Mouse (Mus musculus) embryonic facial prominence, embryonic 13.5 days (tissue): Measurements from ENCODE around the gene Tle2. TPM values are rescaled to one million over a fixed set of nuclear protein-coding genes. Genes with fewer than 3 reads are reported as not detected.

Source experiments
- ATAC-seq: fragments of 200-750 bp; cut with Nextera tagmentation; 2 replicates; pipeline ENCODE4 v1.8.0; 2017; ENCODE audit warnings: low read depth; ENCODE audit not compliant: insufficient number of reproducible peaks, insufficient read depth, low FRiP score, low TSS enrichment
- H3K27ac ChIP-seq: fragments of 300-500 bp; sonication (generic); 2 replicates; pipeline ENCODE4 v1.5.1; 2015; ENCODE audit warnings: moderate library complexity, mild to moderate bottlenecking, inconsistent platforms
- H3K27me3 ChIP-seq: fragments of 300-500 bp; sonication (generic); 2 replicates; pipeline ENCODE4 v1.6.1; 2015; ENCODE audit warnings: mild to moderate bottlenecking, inconsistent platforms
- H3K36me3 ChIP-seq: fragments of 300-500 bp; sonication (generic); 2 replicates; pipeline ENCODE4 v1.6.1; 2015; ENCODE audit warnings: mild to moderate bottlenecking, inconsistent platforms
- H3K4me1 ChIP-seq: fragments of 300-500 bp; sonication (generic); 2 replicates; pipeline ENCODE4 v1.6.1; 2015; ENCODE audit warnings: inconsistent platforms
- H3K4me2 ChIP-seq: fragments of 300-500 bp; sonication (generic); 2 replicates; pipeline ENCODE4 v1.6.1; 2015; ENCODE audit warnings: moderate library complexity, mild to moderate bottlenecking, inconsistent platforms
- H3K4me3 ChIP-seq: fragments of 300-500 bp; sonication (generic); 2 replicates; pipeline ENCODE4 v1.5.1; 2015; ENCODE audit warnings: mild to moderate bottlenecking, inconsistent platforms
- H3K9ac ChIP-seq: fragments of 300-500 bp; sonication (generic); 2 replicates; pipeline ENCODE4 v1.6.1; 2015; ENCODE audit warnings: mild to moderate bottlenecking, inconsistent platforms
- H3K9me3 ChIP-seq: fragments of 300-500 bp; sonication (generic); 2 replicates; pipeline ENCODE4 v1.6.1; 2016; ENCODE audit warnings: inconsistent platforms
- WGBS: fragments of 180-500 bp; shearing (Covaris S2); methylation state at CpG from one replicate; pipeline ENCODE4 v1.1.7; 2015; ENCODE audit warnings: mixed read lengths; 5-methylcytosine and 5-hydroxymethylcytosine counted together
- polyA plus RNA-seq: library from polyadenylated mRNA; unstranded; fragments of >200 nt; fragmentation: Nextera tagmentation; extraction: Ambion mirVana; gene quantifications from 2 replicates; pipeline ENCODE4 v1.2.1, GENCODE M21; 2015

Tle2 gene
- polyA plus RNA-seq, 1 experiment from 2014 or later, result 71.4 TPM

DNA sequence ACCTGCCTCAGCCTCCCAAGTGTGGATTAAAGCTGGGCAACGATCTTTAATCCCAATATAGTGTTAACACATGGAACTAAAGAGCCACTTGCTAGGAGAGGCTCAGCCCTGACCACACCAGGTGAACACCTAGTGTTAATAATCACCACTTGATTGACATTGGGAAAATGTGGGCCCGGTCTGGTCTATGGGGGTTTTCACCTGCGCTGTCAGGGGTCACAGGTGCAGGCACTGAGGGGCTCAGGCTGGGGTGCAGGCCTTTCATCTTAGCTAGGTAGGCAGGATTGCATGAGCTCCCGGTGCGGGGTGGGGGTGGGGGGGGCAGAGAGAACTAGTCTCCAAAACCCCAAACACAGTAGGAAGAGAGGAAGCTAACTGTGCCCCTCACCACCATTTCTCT is 25.3 kb downstream of the Tle2 start:
- Histone ChIP-seq H3K27me3 (0 out of 2 replicates have a peak, but pooled peaks cover 9% of the 10 kb centered on the region), H3K9ac (no peak overlapping the region), H3K27ac (no peak overlapping the region), H3K4me3 (no peak overlapping the region), H3K9me3 (no peaks in the 10 kb centered on the region), H3K4me2 (no peak overlapping the region), H3K36me3 (no peaks in the 10 kb centered on the region), H3K4me1 (peaks cover 69% of the 10 kb centered on the region)
- 64% methylated on average over 5 of the region's 5 CpGs for WGBS
- no peak for ATAC-seq

DNA sequence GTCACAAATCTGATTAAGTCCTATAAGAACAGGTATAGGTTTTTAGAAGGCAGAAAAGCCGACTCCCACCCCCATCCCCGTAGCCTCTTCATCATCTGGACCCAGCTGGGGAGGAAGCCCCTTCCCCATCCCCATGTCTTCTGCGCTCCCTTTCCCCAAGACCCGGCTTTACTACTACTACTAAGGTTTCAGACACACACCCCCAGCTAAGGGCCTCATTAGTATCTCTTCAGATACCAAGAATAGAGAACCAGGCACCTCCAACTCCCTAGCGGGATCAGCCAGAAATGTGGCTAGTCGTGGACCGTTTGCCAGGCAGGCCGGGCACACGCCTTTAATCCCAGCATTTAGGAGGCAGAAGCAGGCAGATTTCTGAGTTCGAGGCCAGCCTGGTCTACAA is 25.7 kb downstream of the Tle2 start:
- Histone ChIP-seq H3K4me3 (no peak overlapping the region), H3K4me1 (peaks cover 70% of the 10 kb centered on the region), H3K27me3 (0 out of 2 replicates have a peak, but pooled peaks cover 4% of the 10 kb centered on the region), H3K9ac (no peak overlapping the region), H3K36me3 (no peaks in the 10 kb centered on the region), H3K9me3 (no peaks in the 10 kb centered on the region), H3K27ac (peak overlapping the region; percentile 81), H3K4me2 (peak overlapping the region; percentile 61; the same call in 1 of the 2 replicates)
- no peak for ATAC-seq
- 42% methylated on average over 10 of the region's 10 CpGs for WGBS

DNA sequence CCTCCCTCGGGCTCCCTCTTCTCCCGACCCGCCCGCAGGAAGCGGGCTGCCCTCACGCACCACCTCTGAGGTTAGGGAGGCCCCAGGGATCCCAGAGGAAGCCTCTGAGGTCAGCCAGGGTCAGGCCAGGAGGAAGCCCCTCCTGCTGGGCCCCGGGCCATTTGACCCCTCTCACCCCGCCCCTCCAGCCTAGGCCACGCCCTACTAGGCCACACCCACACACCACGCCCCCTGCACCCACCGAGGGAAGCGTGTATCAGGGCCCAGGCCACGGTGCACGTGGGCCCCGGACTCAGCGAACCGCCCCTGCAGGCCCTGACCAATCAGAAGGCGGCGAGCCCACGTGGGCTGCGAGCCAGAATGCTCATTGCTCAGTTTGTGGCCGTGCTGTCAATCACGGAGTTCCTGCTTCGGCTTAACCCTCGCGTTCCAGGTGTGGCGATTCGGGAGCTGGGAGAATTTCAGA is 26.4 kb downstream of the Tle2 start, which contains the start of gene Tle6:
TSS of gene Tle6 (minus strand) at position 336 of the 466 bp plus-strand sequence.
- ATAC-seq, result peak; percentile 82
- no peaks in the 10 kb centered on the region for H3K36me3 ChIP-seq
- H3K4me3 ChIP-seq, result peak within 1 kb of the TSS; percentile 35
- H3K27me3 ChIP-seq, result no peaks in the 10 kb centered on the region
- no peaks in the 10 kb centered on the region for H3K9me3 ChIP-seq
- H3K4me1 ChIP-seq, result peaks cover 70% of the 10 kb centered on the region
- peak within 1 kb of the TSS; percentile 61 for H3K4me2 ChIP-seq
- peak within 1 kb of the TSS; percentile 81 for H3K27ac ChIP-seq
- WGBS, result under 1% methylated on average over 28 of the region's 28 CpGs
- H3K9ac ChIP-seq, result peak within 1 kb of the TSS; percentile 47; the same call in 1 of the 2 replicates

DNA sequence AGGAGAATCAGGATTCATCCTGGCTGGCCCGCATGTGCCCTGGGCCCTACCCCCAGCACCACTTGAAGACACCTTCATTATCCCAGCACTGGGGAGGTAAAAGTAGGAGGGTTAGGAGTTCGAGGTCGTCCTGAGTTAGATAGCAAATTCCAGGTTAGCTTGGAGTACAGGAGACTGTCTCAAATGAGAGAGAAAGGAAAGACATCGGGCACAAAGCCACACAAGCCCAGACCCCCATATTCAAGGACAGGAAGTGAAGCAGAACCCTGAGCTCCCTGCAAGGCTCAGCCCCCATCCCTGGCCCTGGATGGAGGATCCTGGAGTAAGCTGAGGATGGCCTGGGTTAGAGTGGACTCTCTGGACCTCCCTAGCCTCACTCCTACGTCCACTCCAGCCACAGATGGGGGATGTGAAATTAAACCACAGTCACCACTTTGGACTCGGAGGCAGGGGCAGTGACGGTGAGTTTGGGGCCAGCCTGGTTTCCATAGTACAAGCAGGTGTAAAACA is 27.1 kb downstream of the Tle2 start:
- Histone ChIP-seq H3K9ac (peak overlapping the region; percentile 47; the same call in 1 of the 2 replicates), H3K9me3 (no peaks in the 10 kb centered on the region), H3K4me1 (peaks cover 64% of the 10 kb centered on the region), H3K36me3 (no peaks in the 10 kb centered on the region), H3K27me3 (no peaks in the 10 kb centered on the region), H3K27ac (peak overlapping the region; percentile 81), H3K4me2 (peak overlapping the region; percentile 61), H3K4me3 (0 out of 2 replicates have a peak overlapping the region, but pooled peaks have one; percentile 35)
- 13% methylated on average over 7 of the region's 7 CpGs for WGBS
- no peak for ATAC-seq

DNA sequence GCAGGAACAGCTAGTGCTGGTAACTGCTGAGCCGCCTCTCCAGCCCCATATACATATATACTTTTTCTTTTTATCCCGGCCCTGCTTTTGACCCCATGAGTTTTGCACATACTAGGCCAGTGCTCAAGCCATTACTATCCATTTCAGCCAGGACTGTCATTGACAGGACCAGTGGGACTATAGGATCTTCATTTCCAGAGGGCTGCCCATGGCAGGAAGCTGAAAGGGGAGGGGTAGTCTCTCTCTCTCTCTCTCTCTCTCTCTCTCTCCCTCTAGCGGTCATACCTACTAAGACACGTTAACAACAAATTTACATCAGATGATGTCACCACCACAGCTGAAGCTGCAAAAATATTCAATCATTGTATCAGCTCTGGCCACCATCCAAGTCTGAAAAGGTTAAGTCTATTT is 28.4 kb downstream of the Tle2 start:
- Histone ChIP-seq H3K9ac (no peak overlapping the region), H3K4me1 (peaks cover 57% of the 10 kb centered on the region), H3K27me3 (no peaks in the 10 kb centered on the region), H3K4me2 (no peak overlapping the region), H3K4me3 (no peak overlapping the region), H3K36me3 (no peaks in the 10 kb centered on the region), H3K9me3 (no peaks in the 10 kb centered on the region), H3K27ac (0 out of 2 replicates have a peak overlapping the region, but pooled peaks have one; percentile 33)
- 13% methylated on average over 4 of the region's 4 CpGs for WGBS
- no peak for ATAC-seq

DNA sequence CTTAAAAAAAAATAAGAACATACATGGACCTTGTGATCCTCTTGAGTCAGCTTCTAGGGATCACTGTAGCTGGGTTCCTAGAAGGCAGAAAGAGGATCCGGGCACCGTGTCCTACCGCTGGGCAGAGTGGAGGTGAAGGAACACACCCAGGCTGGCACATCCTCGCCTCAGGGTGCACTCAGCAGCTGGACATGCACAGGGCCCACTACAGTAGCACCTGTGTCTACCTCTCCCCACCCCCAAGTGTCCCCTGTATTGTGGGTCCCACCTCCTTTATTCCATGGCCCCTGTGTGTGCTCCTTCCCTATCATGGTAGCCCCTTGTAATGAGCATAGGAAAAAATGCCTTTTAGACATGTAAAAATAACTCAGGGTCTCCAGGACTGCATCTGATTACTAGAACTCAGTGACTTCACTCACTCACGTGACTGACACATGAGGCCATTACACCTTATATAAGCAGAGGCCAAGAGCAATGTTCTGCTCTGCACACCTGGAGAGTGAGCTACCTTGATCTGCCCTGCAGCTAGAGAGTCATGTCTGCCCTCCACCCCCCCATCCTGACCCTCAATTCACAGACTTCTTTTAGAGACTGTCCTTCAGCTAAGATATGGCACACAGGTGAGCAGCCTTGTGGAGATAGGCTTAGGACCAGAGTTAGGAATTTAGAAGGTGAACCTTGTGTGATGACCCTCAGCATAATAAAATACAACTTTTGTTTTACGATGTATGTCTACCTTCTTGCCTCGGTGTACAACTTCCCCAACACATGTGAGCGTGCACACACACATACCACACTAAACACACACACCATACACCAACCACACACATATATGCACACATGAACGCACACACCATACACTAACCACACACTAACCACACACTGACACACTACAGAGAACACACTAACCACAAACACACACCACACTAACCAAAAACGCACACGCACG is 29.9 kb downstream of the Tle2 start:
- H3K9ac ChIP-seq, result peak overlapping the region; percentile 23; the same call in 1 of the 2 replicates
- peaks cover 9% of the 10 kb centered on the region for H3K36me3 ChIP-seq
- H3K4me3 ChIP-seq, result no peak overlapping the region
- no peaks in the 10 kb centered on the region for H3K9me3 ChIP-seq
- H3K27ac ChIP-seq, result no peak overlapping the region
- ATAC-seq, result no peak
- H3K27me3 ChIP-seq, result no peaks in the 10 kb centered on the region
- H3K4me1 ChIP-seq, result peaks cover 47% of the 10 kb centered on the region
- 73% methylated on average over 12 of the region's 12 CpGs for WGBS
- H3K4me2 ChIP-seq, result peak overlapping the region; percentile 84

DNA sequence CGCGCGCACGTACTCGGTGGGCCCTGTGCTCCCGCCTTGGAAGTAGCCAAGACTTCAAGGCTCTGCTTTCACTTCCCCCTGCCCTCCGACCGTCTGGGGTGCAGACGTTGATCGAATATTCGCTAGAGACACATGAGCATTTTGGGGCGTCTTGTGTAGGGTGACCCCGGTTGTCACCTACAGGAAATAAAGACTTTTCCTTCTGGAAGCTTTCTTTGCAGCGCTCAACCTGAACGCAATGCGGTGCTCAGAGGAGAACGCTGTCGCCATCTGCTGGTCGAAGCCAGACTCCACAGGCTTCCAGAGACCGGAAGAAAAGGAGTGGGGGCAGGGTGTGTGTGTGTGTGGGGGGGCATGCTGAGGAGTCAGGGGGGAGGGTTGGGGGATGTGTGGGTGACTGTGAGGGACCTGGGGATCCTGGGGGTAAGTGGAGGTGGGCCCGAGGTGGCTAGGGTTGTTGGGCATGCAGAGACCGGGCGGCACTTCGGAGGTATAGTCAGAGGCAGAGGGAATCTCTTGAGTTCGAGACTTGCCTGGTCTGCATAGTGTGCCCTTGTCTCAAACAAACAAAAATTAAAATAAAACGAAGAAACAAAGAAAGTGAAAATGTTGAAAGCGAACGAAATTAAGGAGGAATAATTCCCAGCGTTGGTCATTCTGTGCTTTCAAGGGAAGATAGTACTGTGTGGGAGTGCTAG is 30.8 kb downstream of the Tle2 start:
- 19% methylated on average over 29 of the region's 29 CpGs for WGBS
- Histone ChIP-seq H3K9me3 (no peaks in the 10 kb centered on the region), H3K4me1 (peaks cover 46% of the 10 kb centered on the region), H3K4me3 (peak overlapping the region; percentile 60), H3K27ac (peak overlapping the region; percentile 93), H3K4me2 (peak overlapping the region; percentile 84), H3K27me3 (no peaks in the 10 kb centered on the region), H3K36me3 (peaks cover 11% of the 10 kb centered on the region), H3K9ac (peak overlapping the region; percentile 67)
- no peak for ATAC-seq

DNA sequence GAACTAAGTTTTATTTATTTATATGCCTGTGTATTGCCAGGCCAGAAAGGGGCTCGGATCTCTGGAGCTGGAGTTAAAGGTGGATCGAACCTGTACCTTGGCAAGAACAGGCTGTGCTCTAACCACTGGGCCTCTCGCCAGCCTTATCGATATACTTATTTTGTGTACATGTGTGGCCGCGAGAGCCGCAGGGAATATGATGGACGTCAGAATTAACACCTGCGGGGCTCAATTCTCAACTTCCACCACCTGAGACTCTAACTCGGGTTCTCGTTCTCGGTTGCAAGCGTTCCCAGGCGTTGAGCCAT is 31.3 kb downstream of the Tle2 start:
- Histone ChIP-seq H3K27ac (peak overlapping the region; percentile 93), H3K9me3 (no peaks in the 10 kb centered on the region), H3K4me3 (peak overlapping the region; percentile 60), H3K4me1 (peaks cover 42% of the 10 kb centered on the region), H3K27me3 (no peaks in the 10 kb centered on the region), H3K36me3 (peaks cover 11% of the 10 kb centered on the region), H3K9ac (peak overlapping the region; percentile 67), H3K4me2 (peak overlapping the region; percentile 84)
- ATAC-seq, result no peak
- 3% methylated on average over 14 of the region's 14 CpGs for WGBS

DNA sequence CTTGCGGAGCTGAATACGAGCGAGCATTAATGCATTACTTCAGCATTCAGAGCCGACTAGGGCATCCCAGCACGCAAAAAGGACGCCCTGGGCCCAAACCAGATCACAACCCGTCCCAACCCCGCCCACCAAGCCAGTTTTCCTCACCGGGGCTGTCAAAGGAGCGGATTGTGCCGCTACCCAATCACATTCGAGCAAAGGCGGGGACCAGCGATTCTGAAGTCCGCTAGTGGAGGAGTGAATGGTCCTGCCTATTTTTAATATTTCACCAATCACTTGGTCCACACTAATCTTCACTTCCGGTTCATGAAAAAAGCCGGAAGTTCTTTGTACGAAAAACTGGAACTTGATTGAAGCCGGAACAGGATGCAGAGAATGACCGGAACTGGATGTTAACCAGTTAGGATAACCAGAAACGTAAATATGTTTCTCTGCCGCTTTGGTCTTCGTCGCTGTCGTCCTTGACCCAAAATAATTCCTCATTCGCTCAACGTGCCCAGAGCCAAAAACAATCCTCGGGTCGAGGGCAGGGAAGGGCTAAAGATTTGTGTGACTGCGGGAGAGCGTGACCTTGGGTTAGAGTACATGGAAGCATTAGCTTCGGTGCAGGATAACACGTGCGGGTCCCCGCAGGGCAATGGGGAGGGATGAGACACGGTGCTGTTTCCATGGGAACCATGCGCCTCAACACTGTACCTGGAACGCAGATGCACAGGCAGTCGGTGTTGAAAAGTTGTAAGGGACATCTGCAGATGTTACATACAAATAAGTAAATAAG is 31.8 kb downstream of the Tle2 start, which contains the start of gene BC025920:
TSS of gene BC025920 (plus strand) at position 297 of the 778 bp plus-strand sequence.
- Histone ChIP-seq H3K4me2 (peak within 1 kb of the TSS; percentile 84), H3K4me3 (peak within 1 kb of the TSS; percentile 60), H3K9ac (peak within 1 kb of the TSS; percentile 74), H3K27ac (peak within 1 kb of the TSS; percentile 93), H3K36me3 (peaks cover 11% of the 10 kb centered on the region), H3K4me1 (peaks cover 37% of the 10 kb centered on the region), H3K9me3 (no peaks in the 10 kb centered on the region), H3K27me3 (no peaks in the 10 kb centered on the region)
- ATAC-seq, result peak; percentile 81
- under 1% methylated on average over 39 of the region's 39 CpGs for WGBS

DNA sequence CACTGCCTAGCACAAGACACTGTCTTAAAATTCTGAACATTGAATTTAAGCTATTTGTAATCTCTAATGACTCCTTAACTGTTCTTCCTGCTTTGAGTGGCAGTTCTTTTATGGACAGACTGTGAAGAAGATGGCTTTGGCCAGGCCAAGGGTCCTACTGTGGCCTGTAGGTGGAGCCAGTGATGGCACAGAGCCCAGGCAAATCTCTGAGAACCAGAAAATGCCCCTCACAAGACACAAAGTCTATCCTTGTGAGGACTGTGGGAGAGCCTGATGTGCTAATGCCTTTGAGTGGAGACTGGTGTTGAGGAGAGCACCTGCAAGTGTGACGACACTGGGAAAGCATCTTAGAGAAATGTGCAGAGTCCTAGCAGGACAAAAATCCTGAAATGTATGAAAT is 33.9 kb downstream of the Tle2 start:
- Histone ChIP-seq H3K4me2 (no peak overlapping the region), H3K9ac (no peak overlapping the region), H3K27ac (no peak overlapping the region), H3K36me3 (peaks cover 11% of the 10 kb centered on the region), H3K27me3 (no peaks in the 10 kb centered on the region), H3K4me1 (peaks cover 23% of the 10 kb centered on the region), H3K9me3 (no peaks in the 10 kb centered on the region), H3K4me3 (no peak overlapping the region)
- ATAC-seq, result no peak
- 93% methylated on average over 1 of the region's 1 CpGs for WGBS

DNA sequence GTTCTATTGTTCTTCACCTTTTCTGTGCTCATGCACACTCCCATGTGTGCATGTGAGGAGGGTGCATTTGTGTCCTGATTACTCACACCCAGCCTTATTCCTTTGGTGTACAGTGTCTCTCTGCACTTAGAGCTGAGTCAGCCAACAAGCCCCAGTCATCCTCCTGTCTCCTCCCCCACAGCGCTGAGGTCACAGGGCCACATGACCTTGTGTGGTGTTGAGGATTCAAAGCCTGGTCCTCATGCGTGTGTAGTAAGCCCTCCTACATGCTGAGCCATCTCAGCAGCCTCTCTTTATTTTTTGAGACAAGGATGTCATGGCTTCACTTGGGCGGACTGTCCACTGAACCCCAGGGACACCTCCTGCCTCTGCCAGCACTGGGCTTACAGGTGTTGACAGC is 38.4 kb downstream of the Tle2 start:
- H3K4me2 ChIP-seq, result no peak overlapping the region
- H3K9me3 ChIP-seq, result no peaks in the 10 kb centered on the region
- no peak overlapping the region for H3K4me3 ChIP-seq
- WGBS, result 58% methylated on average over 3 of the region's 3 CpGs
- ATAC-seq, result no peak
- H3K36me3 ChIP-seq, result peaks cover 11% of the 10 kb centered on the region
- H3K27ac ChIP-seq, result no peak overlapping the region
- 0 out of 2 replicates have a peak, but pooled peaks cover 8% of the 10 kb centered on the region for H3K4me1 ChIP-seq
- no peak overlapping the region for H3K9ac ChIP-seq
- H3K27me3 ChIP-seq, result no peaks in the 10 kb centered on the region
